Mouse (Mus musculus): ENCODE data around the gene Numb.

GRCm38 (mm10) chr12:83762706-83763105, 159.0 kb downstream of the Numb start:
- TF ChIP-seq CTCF (IDR thresholded peaks at IDR 0.05) (no peak), EP300 (IDR thresholded peaks at IDR 0.05) (no peak)

Data from lung, postnatal 0 days (tissue).